Mouse (Mus musculus): ENCODE measurements around the gene Rai1. TPM values are rescaled to one million over a fixed set of nuclear protein-coding genes. Genes with fewer than 3 reads are reported as not detected.

Gene Rai1
- polyA plus RNA-seq, 1 experiment from 2014 or later: 18.2 TPM

- WGBS: 46% methylated on average over 15 of the region's 15 CpGs
- H3K4me2 ChIP-seq: no peak overlapping the region
- no peaks in the 10 kb centered on the region for H3K9me3 ChIP-seq
- no peak overlapping the region for H3K27ac ChIP-seq (replicated peaks)
- H3K27me3 ChIP-seq (replicated peaks): peaks cover under 1% of the 10 kb centered on the region; the same call in 1 of the 2 replicates
- H3K4me3 ChIP-seq: no peak overlapping the region
- H3K36me3 ChIP-seq: no peaks in the 10 kb centered on the region
- peaks cover 8% of the 10 kb centered on the region for H3K4me1 ChIP-seq
- H3K9ac ChIP-seq: no peak overlapping the region
- ATAC-seq (ENCODE audit: extremely low read depth, insufficient number of reproducible peaks, low FRiP score, low TSS enrichment): no peak
Observed at GRCm38 (mm10) chr11:60073936-60074502, 30.8 kb upstream of the Rai1 start.

GRCm38 (mm10) chr11:60076183-60076582, 28.6 kb upstream of the Rai1 start:
- no peak overlapping the region for H3K4me2 ChIP-seq
- H3K36me3 ChIP-seq: no peaks in the 10 kb centered on the region
- WGBS: 80% methylated on average over 3 of the region's 3 CpGs
- peaks cover 8% of the 10 kb centered on the region for H3K4me1 ChIP-seq
- H3K27me3 ChIP-seq (replicated peaks): no peaks in the 10 kb centered on the region
- H3K9ac ChIP-seq: no peak overlapping the region
- no peak for ATAC-seq (ENCODE audit: extremely low read depth, insufficient number of reproducible peaks, low FRiP score, low TSS enrichment)
- no peak overlapping the region for H3K27ac ChIP-seq (replicated peaks)
- no peak overlapping the region for H3K4me3 ChIP-seq
- no peaks in the 10 kb centered on the region for H3K9me3 ChIP-seq

GRCm38 (mm10) chr11:60076790-60077189, 28.0 kb upstream of the Rai1 start:
- no peak overlapping the region for H3K27ac ChIP-seq (replicated peaks)
- 14% methylated on average over 4 of the region's 4 CpGs for WGBS
- H3K27me3 ChIP-seq (replicated peaks): no peaks in the 10 kb centered on the region
- no peak overlapping the region for H3K4me2 ChIP-seq
- no peaks in the 10 kb centered on the region for H3K36me3 ChIP-seq
- no peaks in the 10 kb centered on the region for H3K9me3 ChIP-seq
- no peak overlapping the region for H3K4me3 ChIP-seq
- no peak overlapping the region for H3K9ac ChIP-seq
- ATAC-seq (ENCODE audit: extremely low read depth, insufficient number of reproducible peaks, low FRiP score, low TSS enrichment): no peak
- H3K4me1 ChIP-seq: peaks cover 8% of the 10 kb centered on the region

GRCm38 (mm10) chr11:60084589-60084988, 20.2 kb upstream of the Rai1 start:
- no peak for ATAC-seq (ENCODE audit: extremely low read depth, insufficient number of reproducible peaks, low FRiP score, low TSS enrichment)
- Histone ChIP-seq H3K9ac (no peak overlapping the region), H3K4me3 (no peak overlapping the region), H3K9me3 (no peaks in the 10 kb centered on the region), H3K36me3 (no peaks in the 10 kb centered on the region), H3K4me2 (no peak overlapping the region), H3K27me3 (replicated peaks) (no peaks in the 10 kb centered on the region), H3K4me1 (no peaks in the 10 kb centered on the region), H3K27ac (replicated peaks) (no peak overlapping the region)
- WGBS: 45% methylated on average over 2 of the region's 2 CpGs

- Histone ChIP-seq H3K4me2 (no peak overlapping the region), H3K9me3 (no peaks in the 10 kb centered on the region), H3K4me3 (no peak overlapping the region), H3K27me3 (replicated peaks) (no peaks in the 10 kb centered on the region), H3K36me3 (no peaks in the 10 kb centered on the region), H3K4me1 (peaks cover 6% of the 10 kb centered on the region; the same call in 1 of the 2 replicates), H3K9ac (no peak overlapping the region), H3K27ac (replicated peaks) (no peak overlapping the region)
- ATAC-seq (ENCODE audit: extremely low read depth, insufficient number of reproducible peaks, low FRiP score, low TSS enrichment): no peak
- WGBS: 71% methylated on average over 1 of the region's 1 CpGs
Observed at GRCm38 (mm10) chr11:60086676-60087075, 18.1 kb upstream of the Rai1 start.

- H3K9me3 ChIP-seq: no peaks in the 10 kb centered on the region
- peaks cover 26% of the 10 kb centered on the region for H3K4me1 ChIP-seq
- no peak overlapping the region for H3K4me3 ChIP-seq
- no peaks in the 10 kb centered on the region for H3K27me3 ChIP-seq (replicated peaks)
- 49% methylated on average over 4 of the region's 4 CpGs for WGBS
- no peaks in the 10 kb centered on the region for H3K36me3 ChIP-seq
- ATAC-seq (ENCODE audit: extremely low read depth, insufficient number of reproducible peaks, low FRiP score, low TSS enrichment): no peak; the same call in 1 of the 2 replicates
- H3K9ac ChIP-seq: no peak overlapping the region
- no peak overlapping the region for H3K4me2 ChIP-seq
- no peak overlapping the region for H3K27ac ChIP-seq (replicated peaks)
Observed at GRCm38 (mm10) chr11:60088947-60089346, 15.9 kb upstream of the Rai1 start.

- H3K9ac ChIP-seq: no peak overlapping the region
- no peak for ATAC-seq (ENCODE audit: extremely low read depth, insufficient number of reproducible peaks, low FRiP score, low TSS enrichment)
- H3K9me3 ChIP-seq: no peaks in the 10 kb centered on the region
- H3K4me2 ChIP-seq: no peak overlapping the region
- no peak overlapping the region for H3K27ac ChIP-seq (replicated peaks)
- H3K27me3 ChIP-seq (replicated peaks): no peaks in the 10 kb centered on the region
- H3K4me1 ChIP-seq: peaks cover 45% of the 10 kb centered on the region
- H3K4me3 ChIP-seq: no peak overlapping the region
- 44% methylated on average over 5 of the region's 5 CpGs for WGBS
- H3K36me3 ChIP-seq: no peaks in the 10 kb centered on the region
Observed at GRCm38 (mm10) chr11:60090696-60091421, 14.0 kb upstream of the Rai1 start.

- Histone ChIP-seq H3K9ac (no peak overlapping the region), H3K4me3 (no peak overlapping the region), H3K27ac (replicated peaks) (no peak overlapping the region), H3K36me3 (no peaks in the 10 kb centered on the region), H3K27me3 (replicated peaks) (no peaks in the 10 kb centered on the region), H3K4me2 (no peak overlapping the region), H3K4me1 (peaks cover 50% of the 10 kb centered on the region), H3K9me3 (no peaks in the 10 kb centered on the region)
- WGBS: 72% methylated on average over 7 of the region's 7 CpGs
- no peak for ATAC-seq (ENCODE audit: extremely low read depth, insufficient number of reproducible peaks, low FRiP score, low TSS enrichment)
Observed at GRCm38 (mm10) chr11:60091422-60091761, 13.4 kb upstream of the Rai1 start.

GRCm38 (mm10) chr11:60093227-60093626, 11.6 kb upstream of the Rai1 start:
- Histone ChIP-seq H3K27ac (replicated peaks) (peak overlapping the region; percentile 48), H3K9ac (no peak overlapping the region), H3K4me3 (no peak overlapping the region), H3K4me2 (no peak overlapping the region), H3K4me1 (peaks cover 52% of the 10 kb centered on the region), H3K36me3 (no peaks in the 10 kb centered on the region), H3K9me3 (no peaks in the 10 kb centered on the region), H3K27me3 (replicated peaks) (no peaks in the 10 kb centered on the region)
- no peak for ATAC-seq (ENCODE audit: extremely low read depth, insufficient number of reproducible peaks, low FRiP score, low TSS enrichment)

GRCm38 (mm10) chr11:60093984-60094587, 10.7 kb upstream of the Rai1 start:
- 46% methylated on average over 7 of the region's 7 CpGs for WGBS
- no peaks in the 10 kb centered on the region for H3K9me3 ChIP-seq
- no peaks in the 10 kb centered on the region for H3K27me3 ChIP-seq (replicated peaks)
- ATAC-seq (ENCODE audit: extremely low read depth, insufficient number of reproducible peaks, low FRiP score, low TSS enrichment): no peak
- no peaks in the 10 kb centered on the region for H3K36me3 ChIP-seq
- peaks cover 52% of the 10 kb centered on the region for H3K4me1 ChIP-seq
- H3K4me2 ChIP-seq: no peak overlapping the region
- H3K27ac ChIP-seq (replicated peaks): no peak overlapping the region
- H3K9ac ChIP-seq: 0 out of 2 replicates have a peak overlapping the region, but pooled peaks have one; percentile 30
- no peak overlapping the region for H3K4me3 ChIP-seq

GRCm38 (mm10) chr11:60094909-60095810, 9.7 kb upstream of the Rai1 start:
- ATAC-seq (ENCODE audit: extremely low read depth, insufficient number of reproducible peaks, low FRiP score, low TSS enrichment): no peak
- 0 out of 2 replicates have a peak overlapping the region, but pooled peaks have one; percentile 30 for H3K9ac ChIP-seq
- 51% methylated on average over 9 of the region's 9 CpGs for WGBS
- no peak overlapping the region for H3K27ac ChIP-seq (replicated peaks)
- no peaks in the 10 kb centered on the region for H3K27me3 ChIP-seq (replicated peaks)
- H3K36me3 ChIP-seq: no peaks in the 10 kb centered on the region
- no peak overlapping the region for H3K4me2 ChIP-seq
- H3K4me3 ChIP-seq: no peak overlapping the region
- no peaks in the 10 kb centered on the region for H3K9me3 ChIP-seq
- peaks cover 62% of the 10 kb centered on the region for H3K4me1 ChIP-seq
